Mouse (Mus musculus) embryonic fibroblast, embryonic 13.5 days (primary cell): ENCODE data around the gene Ttc41.

Experiments used
- CTCF ChIP-seq: IDR thresholded peaks from 2 replicates; pipeline ENCODE4 v1.5.1; 2011; ENCODE audit warnings: mild to moderate bottlenecking, control low read depth, low read length, moderate library complexity, borderline replicate concordance; ENCODE audit not compliant: insufficient read depth
- POLR2A ChIP-seq: IDR thresholded peaks from 2 replicates; pipeline ENCODE4 v1.6.1; 2011; ENCODE audit warnings: low read depth, mild to moderate bottlenecking, control low read depth, low read length, moderate library complexity

DNA sequence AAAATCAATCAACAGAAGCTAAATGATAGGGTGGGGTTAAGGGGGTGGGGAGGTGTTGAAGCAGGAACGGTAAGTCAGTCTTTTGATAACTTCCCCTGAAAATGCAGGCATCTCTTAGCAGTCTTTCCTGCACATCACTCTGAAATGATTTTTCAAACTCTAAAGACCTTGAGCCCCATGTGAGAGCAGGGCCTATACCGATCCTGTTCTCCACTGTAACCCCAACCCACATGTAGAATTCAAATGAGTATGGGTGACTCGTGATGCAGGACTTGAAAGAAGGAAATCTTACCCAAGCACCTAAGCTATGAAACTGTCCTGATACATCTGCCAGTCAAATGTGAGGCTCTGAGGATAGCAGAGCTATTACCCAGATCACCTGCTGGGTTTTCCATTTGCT lies 4.6 kb upstream of the Ttc41 start:
- TF ChIP-seq CTCF (no peak), POLR2A (no peak)
